Comparison of ENCODE assay signal across 27 mouse cellular contexts in the genomic region with DNA sequence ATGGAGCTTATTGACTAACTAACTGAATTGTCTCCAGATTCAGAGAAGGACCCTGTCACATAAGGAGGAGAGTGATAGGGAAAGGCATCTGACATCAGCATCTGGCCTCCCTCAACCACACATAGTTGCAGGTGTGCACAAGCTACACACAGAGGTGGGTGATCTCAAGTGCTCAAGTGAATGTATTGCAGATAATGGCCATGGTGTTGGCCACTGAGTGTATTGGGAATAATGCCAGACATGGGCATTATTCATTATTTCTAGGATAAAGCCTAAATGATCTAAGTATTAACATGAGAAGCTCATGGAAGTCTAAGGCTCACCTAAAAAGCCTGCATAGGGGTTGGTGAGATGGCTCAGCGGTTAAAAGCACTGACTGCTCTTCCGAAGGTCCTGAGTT. TPM values are rescaled to one million over a fixed set of nuclear protein-coding genes. Genes with fewer than 3 reads are reported as not detected.
A peak's percentile ranks its signal among the peaks of the same experiment; 100 is the strongest.
DNase-seq lines count a peak whose midpoint lies in the region; ATAC-seq and TF ChIP-seq lines count a peak whose summit lies in the region.
"Not testable (repeated sequence)": the region's sequence is repeated elsewhere in the genome, so short reads cannot be mapped to it uniquely, and the experiment has no call there.
"Had no signal": no experiment of that assay in that cellular context is flagged by ENCODE, and none has a peak within 500 bp of the region (broad histone marks: within the 10 kb centered on the region; RNA-seq: fewer than 3 reads in every experiment).

No protein-coding gene starts in this region.

- not testable (repeated sequence) for H3K27ac ChIP-seq in forebrain, embryonic 12.5 days; heart, embryonic 12.5 days (ENCODE audit: poor library complexity, severe bottlenecking); intestine, postnatal 0 days (ENCODE audit: low read depth, low read length); liver, embryonic 11.5 days (ENCODE audit: low read depth, low read length); neural tube, embryonic 11.5 days (ENCODE audit: low read depth, low read length)

- not testable (repeated sequence) for H3K36me3 ChIP-seq in forebrain, embryonic 12.5 days (replicated peaks); heart, embryonic 12.5 days; intestine, postnatal 0 days (ENCODE audit: control insufficient read depth, insufficient read depth); liver, embryonic 11.5 days (ENCODE audit: control insufficient read depth, insufficient read depth, low read length); neural tube, embryonic 11.5 days (ENCODE audit: control insufficient read depth, insufficient read depth, low read length)

- ATAC-seq in forebrain, embryonic 12.5 days (ENCODE audit: low FRiP score) = 0 out of 2 replicates have a peak, but pooled peaks have one; percentile 39
- ATAC-seq in heart, embryonic 12.5 days (ENCODE audit: insufficient number of reproducible peaks, low FRiP score) = peak; percentile 39; the same call in 1 of the 2 replicates
- peak; percentile 38; the same call in 1 of the 2 replicates for ATAC-seq in intestine, postnatal 0 days
- ATAC-seq in liver, embryonic 11.5 days (replicated peaks; ENCODE audit: low FRiP score); neural tube, embryonic 11.5 days (ENCODE audit: insufficient read depth, low FRiP score, low TSS enrichment): not testable (repeated sequence)
- ATAC-seq in megakaryocyte progenitor cell, adult 5-6 weeks (replicated peaks; ENCODE audit: poor library complexity) = 0 out of 2 replicates have a peak, but pooled peaks have one; percentile 17

- H3K27me3 ChIP-seq in forebrain, embryonic 12.5 days; heart, embryonic 12.5 days (replicated peaks); intestine, postnatal 0 days (replicated peaks; ENCODE audit: control insufficient read depth, insufficient read depth, low read length); liver, embryonic 11.5 days (replicated peaks; ENCODE audit: control insufficient read depth, insufficient read depth, low read length); neural tube, embryonic 11.5 days (ENCODE audit: control insufficient read depth, insufficient read depth, low read length): not testable (repeated sequence)

- not testable (repeated sequence) for H3K4me2 ChIP-seq in forebrain, embryonic 12.5 days; heart, embryonic 12.5 days; intestine, postnatal 0 days (replicated peaks; ENCODE audit: low read depth); liver, embryonic 11.5 days; neural tube, embryonic 11.5 days (ENCODE audit: low read depth)

- 85% methylated on average over 2 of the region's 2 CpGs for WGBS in forebrain, embryonic 12.5 days
- 73% methylated on average over 2 of the region's 2 CpGs for WGBS in heart, embryonic 12.5 days
- 88% methylated on average over 2 of the region's 2 CpGs for WGBS in intestine, postnatal 0 days
- WGBS in liver, embryonic 11.5 days = 75% methylated on average over 2 of the region's 2 CpGs
- WGBS in neural tube, embryonic 11.5 days = 89% methylated on average over 2 of the region's 2 CpGs

- peak; percentile 15 for DNase-seq in 3T3-L1 (ENCODE audit: low read depth, low spot score)
- DNase-seq in liver, embryonic 11.5 days (ENCODE audit: low spot score) = peak; percentile 28
- peak; percentile 6 for DNase-seq in neural tube, embryonic 11.5 days (ENCODE audit: low spot score)
- peak; percentile 2 for DNase-seq in yolk sac, embryonic 10.5 days (ENCODE audit: low spot score)

- peaks cover 55% of the 10 kb centered on the region for H3K9me3 ChIP-seq in forebrain, embryonic 12.5 days
- peaks cover 48% of the 10 kb centered on the region for H3K9me3 ChIP-seq in heart, embryonic 12.5 days (replicated peaks)
- H3K9me3 ChIP-seq in intestine, postnatal 0 days (ENCODE audit: control insufficient read depth) = peaks cover 40% of the 10 kb centered on the region
- H3K9me3 ChIP-seq in liver, embryonic 11.5 days (ENCODE audit: control insufficient read depth, low read length) = peaks cover 40% of the 10 kb centered on the region
- H3K9me3 ChIP-seq in neural tube, embryonic 11.5 days (ENCODE audit: control insufficient read depth, low read length) = peaks cover 37% of the 10 kb centered on the region

- not testable (repeated sequence) for H3K9ac ChIP-seq in forebrain, embryonic 12.5 days; heart, embryonic 12.5 days; intestine, postnatal 0 days (ENCODE audit: low read depth, low read length); liver, embryonic 11.5 days (ENCODE audit: low read depth, low read length); neural tube, embryonic 11.5 days (ENCODE audit: low read length)

- TF ChIP-seq CTCF in intestine, postnatal 0 days (IDR thresholded peaks at IDR 0.05; ENCODE audit: low read depth) = not testable (repeated sequence)

- not testable (repeated sequence) for H3K4me3 ChIP-seq in forebrain, embryonic 12.5 days (replicated peaks); heart, embryonic 12.5 days; intestine, postnatal 0 days (ENCODE audit: low read depth, low read length); liver, embryonic 11.5 days (ENCODE audit: low read depth, low read length); neural tube, embryonic 11.5 days (ENCODE audit: low read depth, low read length)

- not testable (repeated sequence) for H3K4me1 ChIP-seq in forebrain, embryonic 12.5 days; heart, embryonic 12.5 days (replicated peaks); intestine, postnatal 0 days (replicated peaks; ENCODE audit: control insufficient read depth, insufficient read depth, low read length); liver, embryonic 11.5 days (replicated peaks; ENCODE audit: control insufficient read depth, insufficient read depth, low read length); neural tube, embryonic 11.5 days (ENCODE audit: control insufficient read depth, insufficient read depth, low read length)

RNA-seq across cellular contexts. Expression of gene Zfp978, which starts 10.6 kb away (rescaled TPM):
- not detected in 2 replicates for polyA plus RNA-seq in forebrain, embryonic 12.5 days (2016; fragmentation: Nextera tagmentation; extraction: Ambion mirVana)
- polyA plus RNA-seq in heart, embryonic 12.5 days (2016; fragmentation: Nextera tagmentation; extraction: Ambion mirVana) = 0.23 and 0.49 TPM in 2 replicates
- polyA plus RNA-seq in intestine, postnatal 0 days (2015; fragmentation: Nextera tagmentation; extraction: Ambion mirVana) = not detected in 2 replicates
- polyA plus RNA-seq in liver, embryonic 11.5 days (2014; fragmentation: Nextera tagmentation; extraction: Ambion mirVana) = 0.37 and 0.55 TPM in 2 replicates
- 0.30 TPM in 1 of 2 replicates, not detected in the other for total RNA-seq in megakaryocyte progenitor cell, adult 5-6 weeks (2015)
- not detected in 2 replicates for total RNA-seq in megakaryocyte progenitor cell, adult 5-6 weeks (2017)
- 0.28 TPM in 1 of 2 replicates, not detected in the other for polyA plus RNA-seq in neural tube, embryonic 11.5 days (2014; fragmentation: Nextera tagmentation; extraction: Ambion mirVana)
- total RNA-seq: adrenal gland, postnatal 14 days; forebrain, postnatal 0 days; layer of hippocampus, adult 18-20 months; layer of hippocampus, postnatal 25 days; left cerebral cortex, postnatal 10 days had no signal
- polyA plus RNA-seq: brain, embryonic 14.5 days; CD4-positive, CD25-positive, alpha-beta regulatory T cell, adult 4 months; cortical plate, adult 2 months; embryonic facial prominence, embryonic 12.5 days; forebrain, postnatal 0 days; gonadal fat pad, adult 2 months; heart, embryonic 15.5 days; hindbrain, embryonic 10.5 days; inflammation-experienced regulatory T-cells, adult 6 months; limb, embryonic 13.5 days; liver, postnatal 0 days; neural tube, embryonic 15.5 days; spleen, adult 2 months; urinary bladder, adult 2 months had no signal

RNA-seq across cellular contexts. Expression of gene Zfp988, which starts 45.1 kb away (rescaled TPM):
- 0.19 TPM in 1 of 2 replicates, not detected in the other for polyA plus RNA-seq in forebrain, embryonic 12.5 days (2016; fragmentation: Nextera tagmentation; extraction: Ambion mirVana)
- polyA plus RNA-seq in heart, embryonic 12.5 days (2016; fragmentation: Nextera tagmentation; extraction: Ambion mirVana) = not detected in 2 replicates
- 0.17 and 0.18 TPM in 2 replicates for polyA plus RNA-seq in intestine, postnatal 0 days (2015; fragmentation: Nextera tagmentation; extraction: Ambion mirVana)
- polyA plus RNA-seq in liver, embryonic 11.5 days (2014; fragmentation: Nextera tagmentation; extraction: Ambion mirVana) = 0.34 and 0.39 TPM in 2 replicates
- total RNA-seq in megakaryocyte progenitor cell, adult 5-6 weeks (2015) = 0.07 and 0.74 TPM in 2 replicates
- total RNA-seq in megakaryocyte progenitor cell, adult 5-6 weeks (2017) = not detected in 2 replicates
- 0.09 TPM in 1 of 2 replicates, not detected in the other for polyA plus RNA-seq in neural tube, embryonic 11.5 days (2014; fragmentation: Nextera tagmentation; extraction: Ambion mirVana)
- total RNA-seq: forebrain, postnatal 0 days had no signal
- polyA plus RNA-seq: forebrain, postnatal 0 days; gonadal fat pad, adult 2 months; heart, embryonic 15.5 days; hindbrain, embryonic 10.5 days; liver, postnatal 0 days; midbrain, embryonic 13.5 days; spleen, adult 2 months had no signal
